Mouse (Mus musculus) MEL (cell line): Measurements from ENCODE around the gene Gstm7. TPM values are rescaled to one million over a fixed set of nuclear protein-coding genes. Genes with fewer than 3 reads are reported as not detected.
A peak's percentile ranks its signal among the peaks of the same experiment; 100 is the strongest.

ENCODE experiments used
- DNase-seq: peaks from one replicate; pipeline ENCODE4 v3.0.0; 2011; ENCODE audit warnings: low read depth, low spot score
- H3K27ac ChIP-seq: 2 replicates; pipeline ENCODE4 v1.5.1; 2012; ENCODE audit warnings: low read depth, mild to moderate bottlenecking, control low read depth, low read length, moderate library complexity; ENCODE audit not compliant: control insufficient read depth
- H3K27me3 ChIP-seq, 2 experiments: fragments of 150-350 bp in 1 of 2; sonication (generic) in 1 of 2; 2 replicates each; pipeline ENCODE4 v1.6.1; 2012; ENCODE audit warnings: low read length in 2 of 2, mild to moderate bottlenecking in 2 of 2, improper control_type of control experiment in 1 of 2, moderate library complexity in 1 of 2; ENCODE audit not compliant: insufficient read depth in 2 of 2, control insufficient read depth in 1 of 2
- H3K36me3 ChIP-seq, 2 experiments: 2 replicates each; pipeline ENCODE4 v1.6.1; 2012 to 2014; ENCODE audit warnings: low read length in 2 of 2, improper control_type of control experiment in 1 of 2, inconsistent platforms in 1 of 2, mild to moderate bottlenecking in 1 of 2; ENCODE audit not compliant: insufficient read depth in 2 of 2, control insufficient read depth in 1 of 2
- H3K4me1 ChIP-seq, 2 experiments: fragments of 150-350 bp in 1 of 2; sonication (generic) in 1 of 2; 2 replicates each; pipeline ENCODE4 v1.6.1; 2012; ENCODE audit warnings: low read length in 2 of 2, improper control_type of control experiment in 1 of 2, mild to moderate bottlenecking in 1 of 2; ENCODE audit not compliant: insufficient read depth in 2 of 2, control insufficient read depth in 1 of 2
- H3K4me3 ChIP-seq, 2 experiments: fragments of 150-350 bp in 1 of 2; sonication (generic) in 1 of 2; 2 replicates each; pipeline ENCODE4 v1.5.1; 2012; ENCODE audit warnings: low read depth in 2 of 2, low read length in 2 of 2, mild to moderate bottlenecking in 2 of 2, moderate library complexity in 2 of 2, control low read depth in 1 of 2, improper control_type of control experiment in 1 of 2; ENCODE audit not compliant: control insufficient read depth in 1 of 2, insufficient read depth in 1 of 2
- H3K79me2 ChIP-seq: 2 replicates; pipeline ENCODE4 v1.6.1; 2012; ENCODE audit warnings: mild to moderate bottlenecking, low read length, moderate library complexity; ENCODE audit not compliant: control insufficient read depth, poor library complexity, insufficient read depth
- H3K9ac ChIP-seq: 2 replicates; pipeline ENCODE4 v1.6.1; 2012; ENCODE audit warnings: low read depth, mild to moderate bottlenecking, control low read depth, low read length, moderate library complexity; ENCODE audit not compliant: control insufficient read depth, poor library complexity, severe bottlenecking
- H3K9me3 ChIP-seq: fragments of 150-350 bp; sonication (generic); replicated peaks from 2 replicates; pipeline ENCODE4 v1.6.1; 2012; ENCODE audit warnings: mild to moderate bottlenecking, low read length, improper control_type of control experiment, moderate library complexity; ENCODE audit not compliant: insufficient read depth
- CTCF ChIP-seq, 3 experiments: IDR thresholded peaks in 2 of 3; conservative IDR thresholded peaks in 1 of 3; 2 replicates each; pipeline ENCODE4 v1.5.1; 2011 to 2012; ENCODE audit warnings: low read length in 3 of 3, low read depth in 2 of 3, mild to moderate bottlenecking in 2 of 3, improper control_type of control experiment in 1 of 3, inconsistent platforms in 1 of 3, mixed read lengths in 1 of 3, moderate library complexity in 1 of 3; ENCODE audit not compliant: control insufficient read depth in 1 of 3, insufficient read depth in 1 of 3, poor library complexity in 1 of 3, severe bottlenecking in 1 of 3
- GATA1 ChIP-seq: IDR thresholded peaks from 2 replicates; pipeline ENCODE4 v1.6.1; 2011; ENCODE audit warnings: low read depth, low read length, improper control_type of control experiment
- HCFC1 ChIP-seq: IDR thresholded peaks from 2 replicates; pipeline ENCODE4 v1.6.1; 2012; ENCODE audit warnings: low read depth, mild to moderate bottlenecking, inconsistent platforms, low read length, improper control_type of control experiment, moderate library complexity
- MAZ ChIP-seq: IDR thresholded peaks from 2 replicates; pipeline ENCODE4 v1.6.1; 2012; ENCODE audit warnings: low read depth, mild to moderate bottlenecking, inconsistent platforms, low read length, improper control_type of control experiment
- MYB ChIP-seq: IDR thresholded peaks from 2 replicates; pipeline ENCODE4 v1.6.1; 2011; ENCODE audit warnings: mild to moderate bottlenecking, low read depth, low read length, improper control_type of control experiment
- NELFE ChIP-seq: IDR thresholded peaks from 2 replicates; pipeline ENCODE4 v1.6.1; 2011; ENCODE audit warnings: low read depth, low read length, improper control_type of control experiment
- SMC3 ChIP-seq: IDR thresholded peaks from 2 replicates; pipeline ENCODE4 v1.6.1; 2011; ENCODE audit warnings: low read depth, low read length, improper control_type of control experiment
- TBP ChIP-seq: IDR thresholded peaks from 2 replicates; pipeline ENCODE4 v1.8.0; 2011; ENCODE audit warnings: low read depth, low read length, improper control_type of control experiment
- TCF12 ChIP-seq: IDR thresholded peaks from 2 replicates; pipeline ENCODE4 v1.6.1; 2014; ENCODE audit warnings: low read depth, mild to moderate bottlenecking, inconsistent platforms, low read length, improper control_type of control experiment, moderate library complexity
- UBTF ChIP-seq: IDR thresholded peaks from 2 replicates; pipeline ENCODE4 v1.6.1; 2012; ENCODE audit warnings: low read depth, mild to moderate bottlenecking, inconsistent platforms, low read length, improper control_type of control experiment, moderate library complexity, borderline replicate concordance; ENCODE audit not compliant: insufficient read depth
- USF2 ChIP-seq, 2 experiments: IDR thresholded peaks; 2 replicates each; pipeline ENCODE4 v1.6.1; 2011 to 2012; ENCODE audit warnings: improper control_type of control experiment in 2 of 2, low read length in 2 of 2, borderline replicate concordance in 1 of 2, inconsistent platforms in 1 of 2, low read depth in 1 of 2, mild to moderate bottlenecking in 1 of 2; ENCODE audit not compliant: insufficient read depth in 1 of 2
- ZC3H11A ChIP-seq: IDR thresholded peaks from 2 replicates; pipeline ENCODE4 v1.6.1; 2012; ENCODE audit warnings: low read depth, mild to moderate bottlenecking, inconsistent platforms, low read length, improper control_type of control experiment
- polyA plus RNA-seq, 2 experiments: library from polyadenylated mRNA; stranded (reverse) in 1 of 2; unstranded in 1 of 2; fragments of >175 nt in 1 of 2; fragments of >200 nt in 1 of 2; gene quantifications; 2 replicates each; pipeline versions ENCODE4 v1.2.1 to v1.2.4; 2012; ENCODE audit warnings: low replicate concordance in 2 of 2, low read depth in 1 of 2; ENCODE audit not compliant: insufficient read length in 2 of 2, insufficient read depth in 1 of 2, missing spikeins in 1 of 2
- total RNA-seq: library from RNA; depleted of rRNA; stranded (reverse); fragments of 300-350 nt; gene quantifications from 2 replicates; pipeline ENCODE4 v1.2.3, GENCODE M21; 2012

Gene Gstm7
- total and polyA plus RNA-seq, 3 experiments, result 0.24 TPM; not detected in 2

- Histone ChIP-seq H3K27ac (no peak overlapping the region), H3K27me3 (peaks cover 0 to 2% of the 10 kb centered on the region in 2 experiments; a peak in 3 of 4 replicates), H3K9ac (no peak overlapping the region), H3K36me3 (no peaks in the 10 kb centered on the region), H3K79me2 (no peaks in the 10 kb centered on the region), H3K4me3 (no peak overlapping the region), H3K4me1 (no peaks in the 10 kb centered on the region), H3K9me3 (no peaks in the 10 kb centered on the region)
- DNase-seq, result peak; percentile 23
- TF ChIP-seq CTCF (IDR thresholded peaks at IDR 0.05 in 2 of 3, conservative IDR thresholded peaks at IDR 0.05 in 1 of 3; ENCODE audit: control insufficient read depth in 1 of 3, insufficient read depth in 1 of 3, low read depth in 2 of 3, low read length in 3 of 3, poor library complexity in 1 of 3, severe bottlenecking in 1 of 3), result peak; percentile 37 to 51 (median 42)
- no peak for TF ChIP-seq MYB
- peak; percentile 55 for TF ChIP-seq SMC3
Measured at GRCm38 (mm10) chr3:107945729-107946128, 14.1 kb upstream of the Gstm7 start.

DNA sequence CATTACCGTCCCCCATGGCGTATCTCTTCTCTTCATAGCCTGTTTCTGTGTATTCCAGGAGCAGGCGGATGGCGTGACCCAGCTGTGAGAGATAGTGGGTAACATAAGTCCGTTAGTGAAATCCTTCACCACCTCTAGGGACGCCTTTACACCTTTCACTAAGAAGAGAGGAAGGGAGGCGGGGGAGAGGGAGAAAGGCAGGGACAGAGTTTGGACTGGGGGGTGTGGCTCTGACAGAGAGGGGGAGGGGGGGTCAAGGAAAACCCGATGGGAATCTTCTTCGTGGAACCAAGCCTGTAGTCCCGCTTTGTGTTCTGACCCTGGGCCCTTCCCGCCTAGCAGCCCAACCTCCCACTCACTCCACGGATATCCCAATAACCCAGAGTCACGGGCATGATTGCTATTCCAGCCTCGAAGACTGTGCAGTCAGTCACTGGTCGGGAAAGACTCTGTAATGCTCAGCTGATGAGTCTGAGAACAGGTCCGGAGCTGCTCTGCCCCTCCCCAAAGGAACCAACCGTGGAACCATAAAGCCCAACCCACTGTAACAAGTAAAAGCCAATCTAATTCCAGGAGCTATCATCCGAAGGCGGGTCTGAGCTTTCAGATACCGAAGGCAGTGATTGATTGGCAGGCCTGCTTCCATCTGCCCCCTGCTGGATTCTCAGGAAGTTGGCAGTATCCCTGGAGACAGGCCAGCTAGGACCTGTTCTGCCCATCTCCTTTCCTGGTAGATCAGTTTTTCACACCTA is 11.8 kb upstream of the Gstm7 start, which contains the start of gene Gstm6:
Gene Gstm6 (minus strand): TSS at position 511 of the 752 bp plus-strand sequence.
- Histone ChIP-seq H3K27ac (no peak within 1 kb of the TSS), H3K4me3 (no peak within 1 kb of the TSS)
- no peak for TF ChIP-seq TBP
- 0 out of 6 replicates have a peak, but pooled peaks of 1 of the 3 experiments have one; percentile 3 for TF ChIP-seq CTCF (IDR thresholded peaks at IDR 0.05 in 2 of 3, conservative IDR thresholded peaks at IDR 0.05 in 1 of 3; ENCODE audit: control insufficient read depth in 1 of 3, insufficient read depth in 1 of 3, low read depth in 2 of 3, low read length in 3 of 3, poor library complexity in 1 of 3, severe bottlenecking in 1 of 3)
- TF ChIP-seq, all 39 proteins: peak for 1
- Histone ChIP-seq H3K36me3 (no peaks in the 10 kb centered on the region), H3K27me3 (no peaks in the 10 kb centered on the region; a peak in 2 of 4 replicates), H3K4me1 (no peaks in the 10 kb centered on the region), H3K9ac (no peak within 1 kb of the TSS), H3K9me3 (no peaks in the 10 kb centered on the region), H3K79me2 (no peaks in the 10 kb centered on the region)
- DNase-seq, result no peak

DNA sequence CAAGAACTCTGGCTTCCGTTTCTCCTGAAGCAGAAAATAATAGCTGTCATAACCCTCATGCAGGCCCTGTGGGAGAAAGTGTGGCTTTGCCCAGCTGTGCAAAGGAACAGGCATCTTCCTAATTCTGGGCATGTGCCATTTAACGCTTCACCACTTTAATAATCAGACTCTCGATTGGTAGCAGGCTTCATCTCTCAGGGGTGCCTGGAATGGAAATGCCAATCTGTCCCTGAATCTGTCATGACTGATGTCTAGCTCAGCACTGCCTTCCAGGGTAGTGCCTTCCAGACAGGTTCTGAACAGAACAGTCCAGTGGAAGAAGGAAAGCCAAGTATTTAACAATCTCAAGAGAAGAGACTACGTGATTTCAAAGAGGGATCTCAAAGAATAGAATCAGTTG is 9.6 kb upstream of the Gstm7 start:
- Histone ChIP-seq H3K4me1 (no peaks in the 10 kb centered on the region), H3K4me3 (no peak overlapping the region), H3K79me2 (no peaks in the 10 kb centered on the region), H3K27ac (no peak overlapping the region), H3K9ac (no peak overlapping the region), H3K9me3 (no peaks in the 10 kb centered on the region), H3K36me3 (no peaks in the 10 kb centered on the region), H3K27me3 (peaks cover 0 to 1% of the 10 kb centered on the region in 2 experiments; a peak in 2 of 4 replicates)
- no peak for DNase-seq
- TF ChIP-seq TCF12 (no peak), GATA1 (no peak), HCFC1 (no peak), USF2 (IDR thresholded peaks at IDR 0.05; ENCODE audit: borderline replicate concordance in 1 of 2, insufficient read depth in 1 of 2, low read depth in 1 of 2, low read length in 2 of 2) (no peak), NELFE (no peak), ZC3H11A (no peak), MAZ (no peak), UBTF (no peak), TBP (no peak), CTCF (IDR thresholded peaks at IDR 0.05 in 2 of 3, conservative IDR thresholded peaks at IDR 0.05 in 1 of 3; ENCODE audit: control insufficient read depth in 1 of 3, insufficient read depth in 1 of 3, low read depth in 2 of 3, low read length in 3 of 3, poor library complexity in 1 of 3, severe bottlenecking in 1 of 3) (no peak)
